Mouse (Mus musculus) myocyte (in vitro differentiated cells): ENCODE data around the gene Tax1bp1.

Experiments
- E2F4 ChIP-seq: IDR thresholded peaks from one replicate; pipeline ENCODE4 v1.6.1; 2011; ENCODE audit warnings: mild to moderate bottlenecking, control low read depth, moderate library complexity; ENCODE audit not compliant: insufficient read depth
- MAX ChIP-seq: IDR thresholded peaks from one replicate; pipeline ENCODE4 v1.6.1; 2011; ENCODE audit warnings: low read depth, mild to moderate bottlenecking, control low read depth
- MYOD1 ChIP-seq, 3 experiments: IDR thresholded peaks; one replicate each; pipeline ENCODE4 v1.6.1; 2011; ENCODE audit warnings: control low read depth in 2 of 3, low read depth in 2 of 3, mild to moderate bottlenecking in 2 of 3, moderate library complexity in 1 of 3; ENCODE audit not compliant: insufficient read length in 2 of 3, control insufficient read depth in 1 of 3
- MYOG ChIP-seq, 3 experiments: IDR thresholded peaks; one replicate each; pipeline ENCODE4 v1.6.1; 2011; ENCODE audit warnings: control low read depth in 2 of 3, low read depth in 2 of 3, mild to moderate bottlenecking in 2 of 3; ENCODE audit not compliant: insufficient read length in 2 of 3, control insufficient read depth in 1 of 3, insufficient read depth in 1 of 3
- POLR2A ChIP-seq: IDR thresholded peaks from one replicate; pipeline ENCODE4 v1.6.1; 2011; ENCODE audit warnings: low read depth, mild to moderate bottlenecking, control low read depth, moderate library complexity; ENCODE audit not compliant: insufficient read length
- POLR2AphosphoS2 ChIP-seq: IDR thresholded peaks from one replicate; pipeline ENCODE4 v1.6.1; 2011; ENCODE audit warnings: low read depth, control low read depth; ENCODE audit not compliant: insufficient read length
- SRF ChIP-seq: IDR thresholded peaks from one replicate; pipeline ENCODE4 v1.6.1; 2011; ENCODE audit warnings: low read depth; ENCODE audit not compliant: control insufficient read depth, insufficient read length
- TCF12 ChIP-seq: IDR thresholded peaks from one replicate; pipeline ENCODE4 v1.6.1; 2011; ENCODE audit warnings: mild to moderate bottlenecking, control low read depth; ENCODE audit not compliant: poor library complexity, insufficient read depth, severe bottlenecking
- USF1 ChIP-seq: IDR thresholded peaks from one replicate; pipeline ENCODE4 v1.6.1; 2011; ENCODE audit warnings: low read depth, mild to moderate bottlenecking, control low read depth, moderate library complexity

DNA sequence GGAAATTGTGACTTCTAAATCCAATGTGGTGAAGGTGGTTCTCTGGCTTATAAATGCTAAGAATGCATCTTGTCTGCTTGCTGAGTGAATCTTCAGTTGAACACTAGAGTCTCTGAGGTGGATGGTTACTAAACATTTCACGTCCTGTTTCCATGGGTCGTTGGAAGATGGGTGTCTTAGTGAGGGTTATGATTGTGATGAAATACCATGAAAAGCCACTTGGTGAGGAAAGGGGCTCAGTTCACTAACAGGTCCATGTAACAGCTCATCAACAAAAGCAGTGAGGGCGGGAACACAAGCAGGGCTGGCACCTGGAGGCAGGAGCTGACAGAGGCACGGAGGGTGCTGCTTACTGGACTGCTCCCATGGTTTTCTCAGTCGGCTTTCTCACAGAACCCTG, 59.6 kb downstream of the Tax1bp1 start:
- no peak for TF ChIP-seq MYOG (IDR thresholded peaks at IDR 0.05; ENCODE audit: control insufficient read depth in 1 of 3, insufficient read depth in 1 of 3, insufficient read length in 2 of 3, low read depth in 2 of 3)
- TF ChIP-seq SRF: no peak
- TF ChIP-seq TCF12: no peak
- no peak for TF ChIP-seq MYOD1 (IDR thresholded peaks at IDR 0.05; ENCODE audit: control insufficient read depth in 1 of 3, insufficient read length in 2 of 3, low read depth in 2 of 3)
- TF ChIP-seq POLR2AphosphoS2: no peak
- TF ChIP-seq E2F4: no peak
- no peak for TF ChIP-seq MAX
- no peak for TF ChIP-seq POLR2A
- TF ChIP-seq USF1: no peak
